Mouse (Mus musculus) layer of hippocampus, adult 8-10 months (tissue): Measurements from ENCODE around the gene Rundc3a. TPM values are rescaled to one million over a fixed set of nuclear protein-coding genes. Genes with fewer than 3 reads are reported as not detected.

Experiments used
- DNase-seq, 2 experiments: peaks; one replicate each; pipeline ENCODE4 v3.0.0; 2022; ENCODE audit warnings: low spot score in 2 of 2
- total RNA-seq, 4 experiments: library from RNA; stranded (reverse); gene quantifications; 2 replicates each; pipeline ENCODE4 v1.2.4; 2022

The Rundc3a gene
- total RNA-seq, 4 experiments from 2014 or later, result 420 to 453 (median 428) TPM

GRCm38 (mm10) chr11:102392441-102393237 lies 564 bp upstream of the Rundc3a start:
- DNase-seq, result no peak

GRCm38 (mm10) chr11:102393719-102394420 lies 667 bp downstream of the Rundc3a start:
- DNase-seq, result peak; percentile 41 to 48

GRCm38 (mm10) chr11:102394421-102395124 lies 1.4 kb downstream of the Rundc3a start:
- no peak for DNase-seq

- peak in 1 of 2 experiments; percentile 25 for DNase-seq
Measured at GRCm38 (mm10) chr11:102395250-102395649, 2.0 kb downstream of the Rundc3a start.

GRCm38 (mm10) chr11:102396263-102396662 lies 3.1 kb downstream of the Rundc3a start:
- DNase-seq, result no peak

GRCm38 (mm10) chr11:102396671-102397141 lies 3.5 kb downstream of the Rundc3a start:
- peak; percentile 31 to 39 for DNase-seq

GRCm38 (mm10) chr11:102398007-102398825 lies 5.0 kb downstream of the Rundc3a start:
- DNase-seq, result peak; percentile 56 to 71

GRCm38 (mm10) chr11:102399107-102399506 lies 5.9 kb downstream of the Rundc3a start:
- DNase-seq, result no peak

- peak; percentile 23 for DNase-seq
Measured at GRCm38 (mm10) chr11:102399610-102400072, 6.4 kb downstream of the Rundc3a start.

GRCm38 (mm10) chr11:102400513-102401084 lies 7.4 kb downstream of the Rundc3a start:
- no peak for DNase-seq

GRCm38 (mm10) chr11:102401898-102402500 lies 8.8 kb downstream of the Rundc3a start:
- no peak for DNase-seq

- no peak for DNase-seq
Measured at GRCm38 (mm10) chr11:102403657-102404056, 10.5 kb downstream of the Rundc3a start.

GRCm38 (mm10) chr11:102404161-102405010 lies 11.2 kb downstream of the Rundc3a start:
- peak in 1 of 2 experiments; percentile 22 for DNase-seq

- DNase-seq, result no peak
Measured at GRCm38 (mm10) chr11:102405544-102406285, 12.5 kb downstream of the Rundc3a start.

GRCm38 (mm10) chr11:102406401-102406800 lies 13.2 kb downstream of the Rundc3a start:
- no peak for DNase-seq

- DNase-seq, result peak; percentile 66 to 82
Measured at GRCm38 (mm10) chr11:102406900-102407833, 14.0 kb downstream of the Rundc3a start.

GRCm38 (mm10) chr11:102407834-102408215 lies 14.6 kb downstream of the Rundc3a start, which contains the start of gene Slc25a39:
Gene Slc25a39 (minus strand): TSS chr11:102407946.
- DNase-seq, result no peak
